Mouse (Mus musculus) 416B (cell line): ENCODE data around the gene Zfand2a.

Experiments
- DNase-seq: peaks from one replicate; pipeline ENCODE4 v3.0.0; 2011; ENCODE audit warnings: low read depth

The Zfand2a gene

DNA sequence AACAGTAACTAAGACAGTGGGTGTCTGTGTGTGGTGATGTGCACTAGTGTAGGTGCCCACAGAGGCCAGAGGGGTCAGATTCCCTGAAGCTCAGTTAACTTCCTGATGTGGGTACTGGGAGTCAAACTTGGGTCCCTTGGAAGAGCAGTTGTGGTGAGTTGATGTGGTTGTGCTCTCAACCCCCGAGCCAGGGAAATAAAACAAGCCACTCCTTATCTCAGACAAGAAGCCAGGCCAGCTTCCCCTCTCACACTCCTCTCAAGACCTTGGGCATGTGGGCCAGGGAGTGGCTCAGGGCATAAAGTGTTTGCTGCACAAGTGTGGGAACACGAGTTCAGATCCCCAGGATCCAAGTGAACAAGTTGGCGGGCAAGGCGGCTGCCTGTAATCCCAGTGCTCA lies 17.5 kb downstream of the Zfand2a start:
- peak; percentile 61 for DNase-seq

DNA sequence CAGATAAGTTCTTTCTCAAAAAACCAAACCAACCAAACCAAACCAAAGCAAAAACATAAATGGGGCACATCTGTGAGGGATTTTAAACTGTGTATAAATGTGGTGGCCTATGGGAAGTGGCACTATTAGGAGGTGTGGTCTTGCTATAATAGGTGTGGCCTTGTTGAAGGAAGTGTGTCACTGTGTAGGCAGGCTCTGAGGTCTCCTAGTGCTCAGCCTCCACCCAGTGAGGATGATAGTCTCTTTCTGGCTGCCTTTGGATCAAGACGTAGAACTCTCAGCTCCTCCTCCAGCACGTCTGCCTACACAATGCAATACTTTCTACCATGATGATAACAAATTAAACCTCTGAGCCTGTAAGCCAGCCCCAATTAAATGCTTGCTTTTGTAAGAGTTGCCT lies 18.0 kb downstream of the Zfand2a start:
- peak; percentile 54 for DNase-seq

DNA sequence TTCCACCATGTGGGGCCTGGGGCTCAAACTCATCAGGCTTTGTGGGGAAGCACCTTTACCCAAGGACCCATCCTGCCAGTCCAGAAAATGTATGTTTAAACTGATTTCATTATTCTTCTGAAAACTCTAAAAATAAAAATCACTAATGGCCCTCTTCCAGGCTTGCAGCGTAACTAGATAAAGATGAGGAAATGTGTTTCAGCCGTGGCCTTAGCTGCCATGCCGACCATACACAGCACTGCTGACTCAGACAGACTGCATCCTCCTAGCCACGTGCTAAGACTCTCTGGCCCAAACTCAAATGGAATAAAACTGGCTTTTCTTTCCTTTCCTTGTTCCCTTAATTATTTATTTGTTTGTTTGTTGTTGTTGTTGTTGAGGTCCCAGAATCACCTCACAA lies 19.5 kb downstream of the Zfand2a start:
- DNase-seq, result peak; percentile 51

DNA sequence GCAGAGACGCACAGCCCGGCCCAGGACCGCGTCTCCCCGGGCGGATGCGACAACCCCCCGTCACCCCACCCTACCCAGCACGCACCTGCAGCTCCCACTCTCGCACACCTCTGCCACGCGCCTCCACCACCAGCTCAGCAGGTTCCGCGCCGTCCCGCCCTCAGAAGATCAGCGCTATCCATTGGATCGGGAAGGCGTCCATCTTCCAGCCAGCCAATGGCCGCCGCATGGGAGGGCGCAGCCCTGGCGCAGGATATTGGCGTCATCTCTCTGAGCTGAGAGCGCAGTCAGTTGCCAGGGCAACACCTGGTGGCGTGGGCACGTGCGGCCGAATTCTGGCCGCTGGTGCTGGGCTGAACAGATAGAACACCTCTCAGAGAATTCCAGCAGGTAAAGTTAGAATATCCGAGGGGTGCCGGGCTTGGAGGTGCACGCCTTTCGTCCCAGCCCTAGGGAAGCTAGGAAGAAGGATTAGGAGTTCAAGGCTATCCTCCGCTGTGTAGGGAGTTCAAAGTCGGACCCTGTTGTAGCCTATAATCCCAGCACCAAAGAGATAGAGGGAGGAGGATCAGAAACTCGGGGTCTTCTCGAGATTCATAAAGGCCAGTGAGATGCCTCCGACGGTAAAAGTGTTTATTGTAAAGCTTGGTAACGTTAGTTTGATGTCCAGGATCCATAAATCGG lies 23.8 kb downstream of the Zfand2a start, which contains the start of gene 3110082I17Rik:
Gene 3110082I17Rik (minus strand): TSS at position 144 of the 684 bp plus-strand sequence.
- DNase-seq, result peak; percentile 96

DNA sequence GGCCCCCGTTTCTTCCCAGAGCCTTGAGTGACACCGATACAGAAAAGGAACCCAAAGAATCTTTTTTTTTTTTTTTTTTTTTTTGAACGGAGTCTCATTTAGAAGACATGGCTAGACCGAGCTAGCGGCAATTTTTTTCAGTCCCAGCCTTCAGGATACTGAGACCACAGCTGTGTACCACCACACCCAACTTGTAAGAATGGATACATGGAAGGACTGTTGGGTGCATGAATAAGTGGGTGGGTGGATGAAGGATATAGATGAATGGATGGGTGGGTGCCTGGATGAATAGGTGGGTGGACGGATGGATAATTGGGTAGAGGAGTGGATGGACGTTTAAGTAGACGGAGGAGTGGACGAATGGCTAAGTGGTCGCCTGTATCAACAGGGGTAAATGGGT lies 24.4 kb downstream of the Zfand2a start:
- no peak for DNase-seq

DNA sequence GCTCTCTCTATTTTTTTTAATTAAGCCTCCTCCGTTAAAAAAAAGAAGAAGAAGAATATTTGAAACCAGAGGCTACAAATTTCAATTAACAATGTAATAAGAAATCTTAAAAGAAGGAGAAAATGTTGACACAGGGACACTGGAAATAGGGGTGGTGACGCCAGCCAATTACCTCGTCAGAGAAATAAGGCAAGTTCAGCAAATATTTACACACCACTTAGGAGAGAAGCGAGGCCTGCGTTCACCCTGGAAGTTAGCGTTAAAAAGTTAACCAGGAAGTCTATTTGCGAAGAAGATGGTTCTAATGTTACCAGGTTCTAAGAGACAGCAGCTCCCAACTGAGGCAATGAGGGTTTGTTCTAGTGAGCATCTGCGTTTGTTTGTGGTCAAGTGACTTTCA lies 27.1 kb downstream of the Zfand2a start:
- DNase-seq, result no peak

DNA sequence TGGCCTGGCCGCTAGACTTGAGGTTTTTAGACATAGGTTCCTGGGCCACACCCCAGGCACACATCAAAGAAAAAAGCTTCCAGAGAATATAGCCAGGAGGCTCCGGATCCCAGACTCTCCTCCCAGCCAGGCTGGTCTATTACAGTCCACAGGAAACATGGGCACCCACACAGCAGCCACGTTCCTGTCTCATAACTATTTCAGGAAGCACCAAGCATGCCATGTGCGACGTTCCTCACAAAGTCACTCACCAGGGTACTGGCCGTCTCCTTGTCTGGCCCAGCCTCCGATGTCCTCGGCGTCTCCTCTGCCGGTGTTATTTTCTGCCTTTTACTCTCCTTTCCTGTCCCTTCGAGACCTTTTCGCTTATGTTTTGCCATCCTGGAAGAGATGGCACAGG lies 29.2 kb downstream of the Zfand2a start:
- no peak for DNase-seq

DNA sequence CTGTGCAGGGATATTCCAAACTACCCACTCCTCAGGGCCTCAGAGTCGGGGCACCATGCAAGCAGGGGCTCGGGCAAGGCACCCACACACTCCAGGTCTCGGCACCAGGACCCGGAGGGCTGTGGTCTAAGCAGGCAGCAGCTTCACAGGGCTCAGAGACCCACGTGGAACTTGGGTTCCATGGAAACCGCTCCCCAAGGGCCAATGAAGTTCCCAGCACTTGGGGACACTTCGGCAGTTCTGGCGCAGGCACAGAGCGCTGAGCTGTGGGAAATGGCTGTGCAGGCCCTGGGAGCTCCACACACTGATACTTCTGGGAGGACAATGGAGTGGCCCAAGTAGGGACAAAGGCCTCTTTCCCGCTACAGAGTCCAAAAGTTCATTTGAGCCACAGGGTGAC lies 31.3 kb downstream of the Zfand2a start:
- DNase-seq, result no peak

DNA sequence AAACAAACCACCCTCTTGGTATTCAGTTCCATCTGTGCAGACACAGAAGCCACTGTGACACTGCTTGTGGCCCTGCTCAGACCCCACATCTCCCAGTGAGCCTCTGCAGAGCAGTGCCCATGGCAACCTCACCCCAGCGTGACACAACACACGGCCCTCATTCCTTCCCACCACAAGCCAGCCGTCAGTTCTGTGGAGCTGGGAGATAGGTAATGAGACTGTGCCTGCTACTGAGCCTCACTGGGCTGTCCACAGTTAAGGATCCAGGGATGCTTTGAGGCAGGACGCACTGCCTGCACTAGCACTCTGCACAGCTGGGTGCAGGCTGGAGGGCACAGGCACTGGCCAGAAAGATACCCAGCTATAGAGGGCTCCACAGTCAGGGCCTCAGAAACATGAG lies 34.4 kb downstream of the Zfand2a start:
- peak; percentile 43 for DNase-seq

DNA sequence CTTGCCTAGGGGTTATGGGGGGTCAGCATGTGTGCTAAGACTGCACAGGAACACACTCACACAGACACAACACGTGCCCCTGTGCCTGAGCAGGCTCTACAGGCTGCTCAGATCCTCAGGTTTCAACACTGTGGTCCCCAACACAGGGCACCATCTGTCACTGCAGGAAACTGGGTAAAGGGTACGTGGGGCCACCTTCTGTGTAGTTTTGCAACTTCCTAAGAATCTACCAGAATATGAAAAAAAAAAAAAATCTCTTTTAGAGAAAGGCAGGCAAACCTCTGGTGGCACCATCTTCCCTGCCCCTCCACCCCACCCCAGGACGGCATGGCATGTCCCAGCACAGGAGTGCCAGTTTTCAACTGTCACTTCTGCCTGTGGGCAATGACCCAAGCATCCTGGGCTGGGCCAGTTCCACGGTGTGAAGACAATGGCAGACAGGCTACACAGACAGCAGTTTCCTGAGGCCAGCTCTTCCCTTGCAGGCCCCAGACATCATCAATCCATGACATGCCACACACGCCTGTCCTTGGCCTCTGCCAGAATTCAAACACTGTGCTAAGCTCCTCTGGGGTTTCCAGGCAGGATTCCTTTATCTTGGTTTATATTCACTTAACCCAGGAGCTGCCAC lies 35.1 kb downstream of the Zfand2a start:
- DNase-seq, result peak; percentile 96

DNA sequence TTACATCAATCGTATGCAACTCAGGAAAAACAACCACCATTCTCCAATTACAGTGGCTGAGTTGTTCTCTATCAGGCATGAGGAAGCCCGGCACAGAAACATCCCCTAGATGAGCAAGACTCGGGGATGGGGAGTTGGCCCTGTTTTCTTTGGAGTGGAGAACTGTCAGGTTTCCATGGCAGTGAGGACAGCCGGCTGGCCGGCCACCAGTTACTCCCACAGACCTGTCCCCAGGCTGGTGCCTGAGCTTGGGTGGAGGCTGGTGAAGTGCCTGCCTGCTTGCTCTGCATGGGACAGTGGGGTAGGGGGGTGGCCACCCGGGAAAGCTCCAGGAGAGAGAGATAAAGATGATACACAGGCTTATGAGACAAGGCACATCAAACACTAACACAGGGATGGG lies 36.3 kb downstream of the Zfand2a start:
- no peak for DNase-seq

DNA sequence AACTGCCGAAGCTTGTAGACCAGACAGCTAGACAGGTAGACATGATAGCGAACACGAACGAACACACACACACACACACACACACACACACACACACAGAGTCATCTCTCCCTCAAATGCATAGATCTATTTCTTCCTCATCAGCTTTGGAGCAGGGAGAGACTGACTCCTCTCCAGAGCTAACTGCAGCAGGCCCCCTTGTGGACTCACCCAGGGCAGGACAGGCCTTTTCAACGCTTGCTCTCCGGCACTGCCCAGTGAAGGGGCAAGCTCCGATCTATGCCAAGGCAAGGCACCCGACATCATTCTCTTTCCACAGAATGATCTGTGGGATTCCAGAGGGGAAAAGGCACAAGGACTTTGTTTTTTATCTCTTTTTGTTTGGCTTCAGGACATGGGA lies 39.1 kb downstream of the Zfand2a start:
- DNase-seq, result no peak

DNA sequence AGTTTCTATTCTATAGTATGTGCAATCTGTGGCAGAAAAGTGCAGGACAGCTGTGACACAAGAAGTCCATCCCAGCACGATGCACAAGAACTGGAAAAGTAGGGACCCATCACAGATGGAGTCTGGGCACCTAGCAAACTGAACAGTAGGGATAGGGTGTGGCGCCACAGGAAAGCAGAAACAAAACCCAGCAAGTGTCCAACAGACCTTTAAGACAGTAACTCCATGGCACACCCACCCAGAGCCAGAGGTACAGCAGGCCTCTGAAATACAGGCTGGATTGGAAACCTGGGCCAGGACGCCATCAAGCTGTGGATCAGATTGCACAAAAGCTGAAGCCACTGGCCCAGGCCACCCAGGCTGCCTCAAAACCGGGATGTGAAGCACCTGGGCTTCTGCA lies 41.4 kb downstream of the Zfand2a start:
- no peak for DNase-seq

DNA sequence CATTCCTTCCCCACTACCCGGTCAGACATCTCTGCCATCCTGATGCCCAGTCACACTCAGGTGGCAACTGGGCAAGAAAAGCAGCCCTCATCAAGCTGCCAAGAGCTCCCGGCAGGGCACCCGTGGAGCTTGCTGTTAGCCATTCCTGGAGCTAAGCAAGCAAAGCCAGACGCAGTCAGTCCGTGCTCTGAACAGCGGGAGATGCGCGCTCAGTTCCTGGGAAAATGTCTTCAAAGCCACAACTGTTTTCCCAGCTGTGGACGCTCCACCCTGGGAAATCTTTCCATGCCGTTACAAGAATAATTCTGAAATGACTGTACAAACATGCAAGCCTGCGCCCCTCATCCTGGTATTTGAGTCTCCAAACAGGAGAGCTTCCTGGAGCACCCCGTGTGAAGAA lies 41.9 kb downstream of the Zfand2a start:
- no peak for DNase-seq

DNA sequence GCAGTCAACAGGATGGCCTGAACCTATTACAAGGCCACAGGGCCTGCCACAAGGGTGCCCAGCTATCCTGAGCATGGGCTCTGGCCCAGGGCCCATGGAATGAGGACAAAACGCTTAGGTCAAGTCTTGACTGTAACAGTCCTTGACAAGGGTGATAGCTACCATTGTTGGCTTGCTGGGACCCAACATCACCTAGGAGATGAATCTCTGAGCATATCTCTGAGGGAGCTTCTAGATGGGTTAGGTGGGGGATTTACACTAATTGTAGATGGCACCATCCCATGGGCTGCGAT lies 42.7 kb downstream of the Zfand2a start:
- no peak for DNase-seq

DNA sequence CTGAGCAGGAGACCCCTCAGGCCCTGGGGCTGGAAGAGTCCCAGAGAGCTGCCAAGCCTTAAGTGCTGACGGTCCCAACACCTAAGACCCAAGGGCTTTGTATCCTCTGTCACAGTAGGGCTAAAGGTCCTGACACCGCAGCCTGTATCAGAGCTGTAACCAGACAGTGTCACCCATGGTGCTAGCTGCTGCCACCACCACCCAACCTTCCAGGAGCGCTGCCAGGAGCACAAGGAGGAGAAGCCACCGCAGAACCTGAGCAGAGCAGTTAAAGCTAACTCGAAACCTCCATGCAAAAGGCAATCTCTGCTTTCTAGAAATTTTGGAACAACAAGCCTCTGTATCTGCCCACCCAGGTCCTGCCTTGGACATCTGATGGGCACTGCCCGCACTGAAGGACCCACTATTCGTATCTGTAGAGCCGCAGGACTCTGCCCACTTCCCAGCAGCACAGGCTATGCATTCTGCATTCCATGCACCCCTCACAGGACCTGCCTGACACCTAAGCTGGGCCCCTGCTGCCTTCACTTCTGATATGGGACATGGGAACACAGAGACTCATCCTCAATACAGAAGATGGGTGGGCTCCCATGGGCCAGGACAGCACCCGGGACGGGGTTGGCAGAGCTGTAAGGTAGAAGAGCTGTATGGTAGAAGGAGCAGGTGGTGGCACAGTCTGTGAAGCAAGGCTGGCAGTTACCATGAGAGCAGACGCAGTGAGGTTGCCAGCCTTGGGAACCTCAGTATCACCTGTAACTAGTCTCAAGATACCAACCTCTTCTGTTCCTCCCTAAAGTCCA lies 43.2 kb downstream of the Zfand2a start:
- DNase-seq, result no peak

DNA sequence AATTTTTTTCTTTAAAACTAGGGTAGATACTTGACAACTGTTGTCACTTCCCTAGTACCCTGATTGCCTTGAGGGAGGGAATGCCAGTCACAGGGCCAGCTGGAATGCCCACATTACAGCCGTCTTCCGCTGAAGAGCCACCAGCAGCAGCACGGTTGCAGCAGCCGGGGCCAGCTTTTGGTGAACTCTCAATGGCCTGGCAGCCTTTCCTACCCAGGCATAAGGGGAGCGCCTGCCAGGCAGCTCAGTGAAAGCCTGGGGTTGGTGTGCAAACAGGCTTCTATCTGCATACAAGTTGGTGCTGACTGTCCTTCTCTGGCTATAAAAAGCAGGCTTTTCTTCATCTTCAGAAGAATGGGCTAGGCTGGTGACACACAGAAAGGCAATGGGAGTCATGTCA lies 43.9 kb downstream of the Zfand2a start:
- DNase-seq, result no peak

DNA sequence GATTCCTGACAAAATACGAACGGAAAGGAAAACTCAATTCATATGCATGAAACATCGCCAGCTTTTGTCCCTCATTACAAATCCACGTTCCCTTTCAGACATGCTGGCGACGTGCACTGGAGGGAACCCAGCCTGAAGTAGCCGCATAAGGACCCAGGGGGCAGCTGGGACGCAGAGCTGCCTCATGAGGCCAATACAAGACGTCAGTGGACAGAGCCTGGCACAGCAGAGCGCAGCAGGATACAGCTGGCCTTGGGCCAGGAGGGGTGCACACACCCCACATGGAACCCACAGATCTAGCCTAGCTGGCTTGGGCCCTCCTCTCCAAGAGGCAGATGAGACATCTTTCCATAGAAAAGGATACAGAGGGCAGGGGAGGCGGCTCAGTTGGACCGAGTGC lies 45.9 kb downstream of the Zfand2a start:
- no peak for DNase-seq

DNA sequence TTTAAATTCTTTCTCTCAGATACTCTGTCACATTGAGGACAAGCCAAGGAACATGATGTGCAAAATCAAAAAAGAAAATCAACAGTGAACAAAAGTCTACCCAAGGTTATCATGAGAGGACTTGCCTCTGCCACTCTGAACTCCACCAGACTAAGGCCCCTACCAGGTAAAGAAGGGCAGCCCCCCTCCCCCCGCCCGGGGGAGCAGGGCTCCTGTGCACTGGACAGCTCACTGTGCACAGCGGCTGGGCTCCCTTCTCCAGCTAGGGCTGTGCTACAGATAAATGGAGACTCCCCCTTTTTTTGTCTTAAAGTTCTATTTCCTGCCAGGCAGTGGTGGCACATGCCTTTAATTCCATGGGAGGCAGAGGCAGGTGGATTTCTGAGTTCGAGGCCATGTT lies 46.6 kb downstream of the Zfand2a start:
- no peak for DNase-seq

DNA sequence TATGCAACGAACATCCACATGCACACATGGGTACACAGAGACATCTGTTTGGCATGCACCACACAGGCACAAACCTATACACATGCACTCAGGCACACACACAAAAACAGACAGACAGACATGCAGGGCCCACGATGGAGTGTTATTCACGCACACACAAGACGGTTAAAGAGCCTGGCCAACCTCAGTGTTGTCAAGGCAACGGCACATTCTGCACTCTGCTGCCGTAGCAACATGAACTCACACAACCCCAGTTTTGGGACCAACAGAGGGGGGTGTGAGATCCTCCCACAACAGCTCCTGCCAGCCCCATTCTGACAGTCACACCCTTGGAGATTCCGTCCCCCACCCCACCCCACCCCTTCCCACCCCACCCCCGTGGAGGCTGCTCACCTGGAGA lies 49.4 kb downstream of the Zfand2a start:
- no peak for DNase-seq

DNA sequence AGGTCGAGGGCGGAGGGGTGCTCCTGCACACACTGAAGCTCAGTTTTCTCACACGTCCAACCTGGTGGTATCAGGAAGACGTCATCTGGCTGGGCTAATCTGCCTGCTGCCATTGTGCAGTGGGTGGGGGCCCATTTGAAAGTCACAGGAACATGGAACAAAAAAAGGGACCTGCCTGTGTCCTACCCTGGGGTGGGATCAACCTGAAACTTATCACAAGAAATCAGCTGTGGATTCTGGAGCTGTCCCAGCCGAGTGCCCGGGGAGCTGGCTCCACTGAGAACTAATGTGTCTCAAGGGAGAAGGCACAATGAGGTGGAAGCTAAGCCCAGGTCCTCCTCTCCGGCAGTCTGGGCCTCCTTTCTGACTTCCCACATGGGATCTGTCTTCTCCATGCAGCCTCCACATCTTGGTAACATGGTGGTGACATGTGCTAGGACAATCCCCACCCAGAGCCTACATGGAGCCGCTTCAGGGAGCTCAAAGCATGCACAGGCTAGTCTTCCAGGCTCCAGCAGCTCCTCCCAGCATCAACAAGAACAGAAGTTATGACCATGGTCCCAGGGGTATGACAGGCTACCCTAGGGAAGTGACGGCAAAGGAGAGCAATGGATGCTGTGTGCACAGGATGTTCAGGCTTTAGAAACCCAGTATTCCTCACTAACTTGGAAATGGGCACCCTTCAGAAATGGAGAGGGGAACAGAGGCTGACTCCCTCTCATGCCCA lies 50.3 kb downstream of the Zfand2a start:
- no peak for DNase-seq

DNA sequence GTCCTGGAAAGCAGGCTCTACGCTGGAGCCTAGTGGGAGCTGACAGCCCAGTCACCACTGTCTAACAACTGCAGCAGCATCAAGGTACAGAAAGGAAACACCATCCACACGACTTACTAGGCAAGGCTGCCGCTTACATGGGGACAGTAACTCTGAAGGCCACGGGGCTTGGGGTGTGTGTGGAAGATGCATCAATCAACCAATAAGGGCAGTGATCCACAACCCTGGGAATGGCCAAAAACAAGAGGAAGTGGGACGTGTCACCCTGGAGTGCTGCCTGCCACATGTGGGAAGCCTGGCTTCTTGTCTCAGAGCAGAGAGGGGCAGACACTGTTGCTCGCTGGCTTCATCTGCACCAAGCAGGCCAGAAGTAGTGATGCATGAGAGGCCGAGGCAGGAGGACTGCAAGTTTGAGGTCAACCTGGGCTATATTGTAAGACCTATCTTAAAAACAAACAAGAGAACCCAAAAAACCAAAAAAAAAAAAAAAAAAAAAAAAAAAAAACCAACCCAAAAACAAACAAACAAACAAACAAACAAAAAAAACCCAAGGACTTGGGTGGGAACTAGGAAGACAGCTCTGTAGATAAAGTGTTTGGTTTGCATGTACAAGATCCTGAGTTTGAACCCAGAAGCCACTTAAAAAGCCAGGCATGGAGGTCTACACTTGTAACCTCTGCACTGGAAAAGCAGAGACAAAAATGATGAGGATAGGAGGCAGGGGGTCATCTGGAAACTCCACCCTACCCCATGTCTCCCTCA lies 51.4 kb downstream of the Zfand2a start:
- no peak for DNase-seq
